Mouse (Mus musculus): Measurements from ENCODE around the gene Hscb. TPM values are rescaled to one million over a fixed set of nuclear protein-coding genes. Genes with fewer than 3 reads are reported as not detected.
"Not testable (repeated sequence)": the region's sequence is repeated elsewhere in the genome, so short reads cannot be mapped to it uniquely, and the experiment has no call there.

Gene Hscb
- total RNA-seq (2015) = 26.9 and 29.5 TPM in 2 replicates
- total RNA-seq (2017) = 20.3 and 33.5 TPM in 2 replicates

GRCm38 (mm10) chr5:110839678-110840365 is at the start of gene Hscb, which contains the start of gene Chek2:
TSS of gene Hscb (minus strand) at chr5:110839777.
TSS of gene Chek2 (plus strand) at chr5:110839979.
- ATAC-seq (ENCODE audit: poor library complexity, severe bottlenecking) = peak; percentile 91

- ATAC-seq (ENCODE audit: poor library complexity, severe bottlenecking) = no peak
Observed at GRCm38 (mm10) chr5:110888596-110888995, 49.0 kb upstream of the Hscb start.

- peak; percentile 90 for ATAC-seq (ENCODE audit: poor library complexity, severe bottlenecking)
Observed at GRCm38 (mm10) chr5:110879584-110880374, 40.2 kb upstream of the Hscb start, which contains the start of gene Ttc28. TSS of gene Ttc28 (plus strand) at chr5:110879803.

- no peak for ATAC-seq (ENCODE audit: poor library complexity, severe bottlenecking)
Observed at GRCm38 (mm10) chr5:110879042-110879441, 39.5 kb upstream of the Hscb start.

- ATAC-seq (ENCODE audit: poor library complexity, severe bottlenecking) = not testable (repeated sequence)
Observed at GRCm38 (mm10) chr5:110878526-110878925, 38.9 kb upstream of the Hscb start.

- no peak for ATAC-seq (ENCODE audit: poor library complexity, severe bottlenecking)
Observed at GRCm38 (mm10) chr5:110877666-110878505, 38.3 kb upstream of the Hscb start.

GRCm38 (mm10) chr5:110875286-110875685 is 35.7 kb upstream of the Hscb start:
- ATAC-seq (ENCODE audit: poor library complexity, severe bottlenecking) = no peak

GRCm38 (mm10) chr5:110874711-110875110 is 35.1 kb upstream of the Hscb start:
- no peak for ATAC-seq (ENCODE audit: poor library complexity, severe bottlenecking)

GRCm38 (mm10) chr5:110873160-110873559 is 33.6 kb upstream of the Hscb start:
- ATAC-seq (ENCODE audit: poor library complexity, severe bottlenecking) = no peak

GRCm38 (mm10) chr5:110869242-110869669 is 29.7 kb upstream of the Hscb start:
- ATAC-seq (ENCODE audit: poor library complexity, severe bottlenecking) = no peak

- ATAC-seq (ENCODE audit: poor library complexity, severe bottlenecking) = no peak
Observed at GRCm38 (mm10) chr5:110868460-110868859, 28.9 kb upstream of the Hscb start.

GRCm38 (mm10) chr5:110860445-110860844 is 20.9 kb upstream of the Hscb start:
- no peak for ATAC-seq (ENCODE audit: poor library complexity, severe bottlenecking)

GRCm38 (mm10) chr5:110859013-110859650 is 19.6 kb upstream of the Hscb start:
- ATAC-seq (ENCODE audit: poor library complexity, severe bottlenecking) = no peak

GRCm38 (mm10) chr5:110857091-110857490 is 17.5 kb upstream of the Hscb start:
- no peak for ATAC-seq (ENCODE audit: poor library complexity, severe bottlenecking)

GRCm38 (mm10) chr5:110852990-110853389 is 13.4 kb upstream of the Hscb start:
- no peak for ATAC-seq (ENCODE audit: poor library complexity, severe bottlenecking)

GRCm38 (mm10) chr5:110841046-110841862 is 1.7 kb upstream of the Hscb start:
- no peak for ATAC-seq (ENCODE audit: poor library complexity, severe bottlenecking)

GRCm38 (mm10) chr5:110840465-110840864 is 888 bp upstream of the Hscb start:
- ATAC-seq (ENCODE audit: poor library complexity, severe bottlenecking) = no peak

GRCm38 (mm10) chr5:110839038-110839677 is 419 bp downstream of the Hscb start:
- ATAC-seq (ENCODE audit: poor library complexity, severe bottlenecking) = peak; percentile 69

GRCm38 (mm10) chr5:110838016-110838415 is 1.6 kb downstream of the Hscb start:
- not testable (repeated sequence) for ATAC-seq (ENCODE audit: poor library complexity, severe bottlenecking)

Data from megakaryocyte, adult 5-6 weeks (primary cell).